Mouse (Mus musculus): ENCODE results near the gene Kidins220.

The Kidins220 gene

DNA sequence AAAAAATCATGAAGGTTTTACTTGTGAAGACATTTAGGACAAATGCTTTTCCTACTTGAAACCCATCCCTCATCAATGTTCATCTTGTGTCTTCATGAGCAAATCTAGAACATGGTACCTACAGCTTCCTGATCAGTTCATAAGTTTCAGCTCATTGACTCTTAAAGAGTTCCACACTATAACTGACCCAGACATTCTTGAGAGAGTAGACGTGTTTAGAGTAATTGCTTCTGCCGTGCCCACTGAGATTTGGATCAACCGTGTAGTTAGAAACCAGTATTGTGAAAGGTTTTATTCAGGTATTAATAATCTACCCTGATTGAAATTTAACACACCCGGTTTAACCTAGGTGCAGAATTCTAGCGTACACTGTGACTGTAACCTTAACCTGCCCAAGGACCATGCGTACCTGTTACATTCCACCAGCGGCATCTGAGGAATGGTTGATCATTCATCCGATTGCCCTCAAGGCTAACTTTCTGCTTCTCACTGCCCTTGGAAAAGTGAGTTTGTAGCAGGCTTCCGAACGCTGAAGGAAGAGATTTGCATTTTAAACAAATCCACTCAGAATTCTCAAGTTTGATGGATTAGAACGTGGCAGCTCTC lies 12.3 kb upstream of the Kidins220 start:
- DNase-seq (ENCODE audit: extremely low read depth, low read depth, low spot score): no peak

DNA sequence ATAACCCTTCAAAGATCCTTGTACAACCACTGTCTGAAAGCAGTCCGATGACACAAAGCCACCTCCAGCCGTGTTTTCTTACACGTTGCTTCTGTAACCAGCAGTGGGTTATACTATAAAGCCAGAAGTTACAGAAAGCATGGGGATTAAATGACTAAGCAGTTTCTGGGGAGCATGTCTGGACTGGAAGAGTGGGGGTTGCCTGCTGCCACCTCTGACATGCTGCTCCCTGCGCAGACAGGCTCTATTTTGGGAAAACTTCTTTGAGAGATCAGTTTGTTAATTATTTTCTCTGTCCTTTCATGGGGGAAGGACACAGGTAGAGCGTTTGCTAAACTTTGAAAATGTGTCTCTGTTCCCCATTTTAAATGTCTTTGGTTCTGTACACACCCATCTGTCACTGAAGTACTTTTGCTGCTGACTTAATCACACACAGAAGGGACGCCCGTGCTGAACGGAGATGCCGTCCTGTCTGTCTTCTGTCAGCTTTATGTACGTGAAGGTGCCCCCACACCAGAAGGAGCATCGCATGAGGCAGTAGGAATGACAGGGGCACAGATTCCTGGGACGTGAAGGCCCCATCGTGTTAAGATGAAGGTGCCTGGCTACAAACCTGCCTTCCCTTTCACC lies 11.2 kb upstream of the Kidins220 start:
- peak; percentile 37 for DNase-seq (ENCODE audit: extremely low read depth, low read depth, low spot score)

DNA sequence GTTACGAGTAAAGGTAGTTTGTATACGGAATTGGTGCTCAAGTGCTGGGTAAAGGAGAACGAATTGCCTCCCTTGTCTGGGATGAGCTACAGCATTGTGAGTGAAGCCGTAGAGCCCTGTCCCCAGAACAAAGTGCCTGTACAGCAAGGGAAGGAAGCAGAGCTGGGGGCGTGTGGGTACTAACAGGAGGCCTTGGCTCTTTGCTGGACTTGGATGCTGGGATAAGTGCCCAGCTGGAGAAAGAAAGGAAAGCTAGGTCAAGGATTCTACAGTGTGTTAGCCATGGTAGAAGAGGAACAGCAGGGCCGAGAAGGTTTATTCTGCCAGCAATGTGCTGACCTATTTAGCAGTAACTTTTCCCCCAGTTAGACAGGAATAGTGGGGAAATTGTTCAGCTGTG lies 9.3 kb upstream of the Kidins220 start:
- no peak for DNase-seq (ENCODE audit: extremely low read depth, low read depth, low spot score)

DNA sequence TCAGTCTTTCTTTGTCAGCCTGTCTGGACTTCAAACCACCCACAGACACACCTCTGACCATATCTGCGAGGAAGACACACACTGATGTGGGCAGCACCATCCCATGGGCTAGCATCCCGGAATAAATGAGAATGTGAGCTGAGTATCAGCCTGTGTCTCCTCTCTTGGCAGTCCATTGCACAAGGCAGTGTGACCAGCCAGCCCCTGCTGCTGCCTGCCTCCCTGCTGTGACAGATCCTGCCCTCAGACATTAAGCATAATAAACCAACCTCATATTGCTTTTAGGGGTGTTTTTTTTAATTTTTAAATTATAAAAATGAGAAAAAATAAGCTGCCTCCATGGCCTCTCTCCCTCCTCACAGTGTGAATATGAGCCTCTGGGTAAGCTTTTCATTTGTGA lies 8.7 kb upstream of the Kidins220 start:
- no peak for DNase-seq (ENCODE audit: extremely low read depth, low read depth, low spot score)

DNA sequence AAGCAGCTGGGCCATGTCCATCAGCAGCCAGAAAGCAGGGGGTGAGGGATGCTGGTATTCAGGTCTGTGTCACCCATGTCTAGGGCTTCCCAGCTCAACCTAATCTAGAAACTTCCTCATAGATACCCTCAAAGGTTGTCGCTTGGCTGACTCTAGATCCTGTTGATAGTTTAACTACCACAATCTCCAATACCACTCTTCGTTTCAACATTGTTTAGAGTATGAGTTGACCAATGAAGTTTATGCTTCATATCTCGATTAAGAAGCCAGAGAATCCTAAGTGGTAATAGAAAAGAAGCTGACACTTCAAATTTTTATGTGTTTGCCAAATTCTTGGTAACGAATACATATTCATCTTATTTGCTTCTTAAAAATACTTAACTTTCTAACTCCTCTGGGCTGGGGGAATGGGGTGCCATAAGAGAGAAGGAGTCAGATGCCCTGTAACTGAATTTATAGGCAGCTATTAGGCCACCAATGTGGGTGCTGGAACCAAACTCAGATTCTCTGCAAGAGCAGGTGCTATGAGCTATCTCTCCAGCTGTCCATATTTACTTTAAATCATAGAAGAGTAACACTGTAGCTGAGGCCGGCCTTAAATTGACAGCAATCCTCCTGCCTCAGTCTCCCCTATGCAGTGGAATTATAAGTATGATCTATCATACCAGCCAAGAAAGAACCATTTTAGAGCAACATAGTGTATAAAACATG lies 3.1 kb upstream of the Kidins220 start:
- no peak for DNase-seq (ENCODE audit: extremely low read depth, low read depth, low spot score)

DNA sequence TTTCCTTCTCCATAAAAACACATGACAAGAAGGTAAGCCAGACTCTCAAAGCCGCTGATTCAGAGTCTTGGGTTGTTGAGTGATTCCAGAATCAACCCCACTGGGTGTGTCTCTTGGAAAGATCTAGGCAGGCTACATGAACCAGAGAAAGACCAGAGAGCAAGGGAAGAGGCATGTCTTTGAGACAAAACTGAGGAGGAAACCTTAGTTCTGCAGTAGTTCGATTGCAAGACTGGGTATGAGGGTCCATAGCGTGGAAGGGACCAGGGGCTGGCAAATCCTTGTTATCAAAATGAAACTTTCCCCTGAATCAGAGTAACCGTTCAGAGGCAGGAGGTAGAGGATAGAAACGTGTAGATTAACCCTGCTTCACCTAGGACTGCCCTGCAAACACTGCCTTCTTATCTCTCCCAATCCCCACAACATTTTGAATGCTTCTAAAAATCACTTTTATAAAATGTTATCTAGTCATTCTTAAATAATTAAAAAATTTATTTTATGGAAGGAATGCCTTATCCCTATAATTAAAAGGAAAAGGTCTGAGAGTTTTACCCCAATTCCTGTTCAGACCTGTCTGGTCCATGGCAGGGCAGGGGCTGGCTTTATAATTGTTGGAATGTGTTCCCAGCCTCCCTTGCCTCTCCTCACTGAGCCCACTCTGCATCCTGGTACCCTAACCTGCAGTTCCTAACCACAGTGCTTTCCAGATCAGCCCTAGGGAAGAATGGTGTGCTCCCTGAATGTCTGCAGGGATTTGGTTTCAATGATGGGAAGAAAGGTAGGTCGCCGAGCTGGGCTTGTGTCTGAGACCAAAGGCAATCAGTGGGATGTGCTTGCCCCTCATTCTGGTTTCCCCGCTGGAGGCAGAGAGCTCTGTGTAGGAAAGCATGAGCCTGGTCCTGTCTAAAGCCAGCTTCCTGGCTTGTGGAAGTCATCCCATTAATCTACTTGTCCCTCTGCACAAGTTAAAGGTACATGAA lies 2.1 kb upstream of the Kidins220 start:
- no peak for DNase-seq (ENCODE audit: extremely low read depth, low read depth, low spot score)

DNA sequence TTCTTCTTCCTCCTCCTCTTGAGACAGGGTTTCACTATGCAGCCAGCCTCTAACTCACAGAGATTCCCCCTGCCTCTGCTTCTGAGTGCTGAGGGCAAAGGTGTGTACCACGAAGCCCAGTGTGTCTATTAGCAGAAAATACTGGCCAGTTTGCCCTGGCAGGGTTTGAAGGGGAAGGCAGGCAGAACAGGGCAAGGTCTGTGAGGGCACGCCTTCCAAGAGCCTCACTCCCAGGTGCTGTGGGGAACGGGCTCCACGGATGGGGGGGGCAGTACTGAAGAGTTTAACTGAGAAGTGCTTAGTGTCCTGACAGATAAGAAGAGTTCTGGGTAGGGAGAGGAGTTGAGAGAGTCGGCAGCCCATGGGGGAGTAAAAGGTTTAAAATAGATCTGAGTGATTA lies 1.1 kb upstream of the Kidins220 start:
- DNase-seq (ENCODE audit: extremely low read depth, low read depth, low spot score): no peak

DNA sequence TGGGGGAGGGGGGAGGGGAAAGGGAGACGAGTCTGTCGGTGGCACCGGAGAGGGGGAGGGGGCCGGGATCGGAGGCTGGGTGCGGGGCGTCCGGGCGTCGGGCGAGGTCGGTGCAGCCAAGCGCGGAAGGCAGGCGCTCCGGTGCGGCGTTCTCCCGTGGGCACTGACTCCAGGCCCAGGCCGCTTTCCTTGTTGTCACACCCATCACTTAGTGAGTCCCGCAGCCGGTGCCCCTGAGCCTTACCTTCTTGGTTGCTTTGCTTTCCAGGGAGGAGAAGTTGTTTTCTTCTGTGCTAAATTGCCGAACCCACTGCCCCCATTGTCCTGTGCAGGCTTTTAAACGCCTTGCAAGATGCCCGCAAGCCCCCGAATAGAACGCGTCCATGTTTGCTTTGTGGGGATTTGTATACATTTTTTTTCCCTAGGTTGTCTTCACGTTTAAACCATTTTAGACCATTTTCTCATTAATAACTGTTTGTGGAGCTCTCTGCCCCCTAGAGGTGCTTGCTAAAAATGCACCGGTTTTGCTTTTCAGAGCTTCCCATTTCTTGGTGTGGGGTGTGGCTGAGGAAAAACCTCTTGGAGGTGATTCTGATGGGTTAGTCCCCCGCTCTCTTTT lies 499 bp downstream of the Kidins220 start:
- DNase-seq (ENCODE audit: extremely low read depth, low read depth, low spot score): no peak

DNA sequence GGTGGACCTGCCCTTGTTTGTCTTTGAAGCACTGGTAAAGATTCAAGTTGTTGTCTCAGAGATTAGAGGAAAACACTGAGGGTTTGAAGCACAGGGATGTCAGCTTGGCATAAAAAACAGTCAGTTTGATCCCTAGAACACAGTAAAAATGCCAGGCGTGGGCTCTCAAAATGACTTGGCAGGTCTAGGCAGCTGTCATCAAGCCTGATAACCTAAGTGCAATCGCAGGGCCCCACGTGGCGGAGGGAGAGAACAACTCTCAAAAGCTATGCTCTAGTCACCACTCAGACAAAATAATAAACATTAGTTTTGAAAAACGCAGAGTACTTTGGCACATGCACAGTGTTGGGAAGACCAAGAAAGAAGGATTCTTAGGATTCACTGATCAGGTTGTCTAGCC lies 10.5 kb downstream of the Kidins220 start:
- no peak for DNase-seq (ENCODE audit: extremely low read depth, low read depth, low spot score)

DNA sequence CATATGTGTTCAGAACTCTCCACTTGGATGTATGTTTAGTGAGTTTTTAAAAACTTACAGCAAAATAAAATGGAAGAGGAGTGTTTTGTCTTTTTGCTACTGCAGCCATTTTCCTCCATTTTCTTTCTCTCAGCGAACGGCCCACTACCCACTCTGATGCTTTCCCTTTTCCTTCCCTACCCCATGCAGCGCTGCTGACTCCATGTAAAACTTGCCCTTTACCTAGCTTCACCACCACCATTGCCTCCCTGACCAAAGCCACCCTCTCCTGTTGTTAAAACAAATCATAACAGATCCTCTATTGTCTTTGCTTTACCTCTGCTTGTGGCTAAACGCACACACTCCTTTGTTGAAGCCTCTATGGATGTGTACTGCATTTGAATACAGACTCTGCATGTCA lies 20.6 kb downstream of the Kidins220 start:
- no peak for DNase-seq (ENCODE audit: extremely low read depth, low read depth, low spot score)

DNA sequence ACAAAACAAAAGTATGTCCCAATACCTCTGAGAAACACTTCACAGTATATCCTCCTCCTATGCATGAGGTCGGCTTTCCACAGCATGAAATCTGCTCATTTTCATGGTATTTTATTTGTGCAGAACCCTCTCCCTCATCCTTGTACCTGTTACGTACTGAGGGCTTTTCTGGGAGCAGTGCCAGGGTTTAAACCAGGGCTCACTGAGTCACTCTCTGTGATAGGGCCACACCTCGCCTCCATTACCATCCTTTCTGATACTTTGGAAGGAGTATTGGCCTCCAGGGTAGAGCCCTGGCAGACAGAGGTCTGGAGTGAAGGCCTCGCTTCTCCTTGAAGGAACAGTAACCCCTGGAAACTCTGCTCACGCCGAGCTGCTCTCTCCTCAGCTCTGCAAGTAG lies 30.6 kb downstream of the Kidins220 start:
- no peak for DNase-seq (ENCODE audit: extremely low read depth, low read depth, low spot score)

DNA sequence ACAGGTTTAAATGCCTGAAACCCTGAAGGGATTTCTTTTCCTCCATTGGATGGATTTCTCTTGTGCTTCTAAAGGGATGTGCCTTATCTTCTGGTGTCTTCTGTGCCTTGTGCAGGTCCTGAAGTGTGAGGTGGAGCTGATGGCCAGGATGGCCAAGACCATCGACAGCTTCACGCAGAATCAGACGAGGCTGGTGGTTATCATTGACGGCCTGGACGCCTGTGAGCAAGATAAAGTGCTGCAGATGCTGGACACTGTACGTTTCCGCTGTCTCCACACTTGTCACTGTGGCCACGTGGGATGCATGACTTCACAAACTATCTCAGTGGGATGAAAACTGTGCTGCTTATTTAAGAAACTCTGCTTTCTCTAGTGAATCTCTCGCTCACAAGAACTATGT lies 35.2 kb downstream of the Kidins220 start:
- no peak for DNase-seq (ENCODE audit: extremely low read depth, low read depth, low spot score)

DNA sequence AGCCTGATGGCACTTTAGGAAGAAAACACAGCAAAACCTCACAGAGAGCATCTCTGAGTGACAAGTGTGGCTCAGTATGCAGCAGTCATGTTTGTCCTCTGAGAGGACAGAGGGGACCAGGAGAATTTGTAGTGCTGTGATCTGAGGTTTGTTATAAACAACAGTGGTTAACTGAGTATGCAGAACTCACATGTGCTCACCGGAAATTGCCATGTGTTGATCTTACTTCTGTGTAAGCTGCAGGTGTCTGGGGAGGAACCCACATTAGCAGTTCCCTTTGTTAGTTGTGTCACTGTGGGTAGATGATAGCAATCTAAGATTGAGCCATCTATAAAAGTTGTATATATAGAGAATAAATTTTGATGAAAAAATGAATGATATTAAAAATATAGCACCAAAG lies 35.7 kb downstream of the Kidins220 start:
- no peak for DNase-seq (ENCODE audit: extremely low read depth, low read depth, low spot score)

DNA sequence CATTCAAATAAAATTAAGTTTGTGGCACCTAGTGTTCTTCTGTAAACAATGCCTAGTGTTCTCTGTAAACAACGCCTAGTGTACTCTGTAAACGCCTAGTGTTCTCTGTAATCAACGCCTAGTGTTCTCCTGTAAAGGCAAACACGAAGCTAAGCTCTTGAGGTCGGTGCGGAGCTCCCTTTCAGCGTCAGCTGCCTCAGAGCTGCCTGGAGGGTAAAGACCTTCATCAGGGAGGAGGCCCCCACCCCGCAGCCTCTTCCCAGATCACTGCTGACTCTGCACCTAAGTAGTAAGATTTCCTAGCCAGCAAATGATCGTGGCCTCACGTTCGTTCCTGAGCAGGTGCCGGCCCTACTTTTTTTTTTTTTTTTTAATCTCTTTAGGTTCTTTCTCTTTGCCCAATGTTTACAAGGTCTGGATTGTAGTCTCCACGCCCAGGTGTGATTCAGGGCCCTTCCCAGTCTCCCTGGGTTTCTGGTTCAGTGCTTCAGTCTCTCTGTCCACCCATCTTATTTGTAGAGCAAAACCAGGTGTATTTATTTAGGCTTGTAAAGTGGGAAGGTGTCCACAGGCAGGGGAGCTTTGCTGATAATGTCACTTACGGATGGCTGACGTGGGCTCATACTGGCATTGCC lies 37.1 kb downstream of the Kidins220 start:
- DNase-seq (ENCODE audit: extremely low read depth, low read depth, low spot score): no peak

DNA sequence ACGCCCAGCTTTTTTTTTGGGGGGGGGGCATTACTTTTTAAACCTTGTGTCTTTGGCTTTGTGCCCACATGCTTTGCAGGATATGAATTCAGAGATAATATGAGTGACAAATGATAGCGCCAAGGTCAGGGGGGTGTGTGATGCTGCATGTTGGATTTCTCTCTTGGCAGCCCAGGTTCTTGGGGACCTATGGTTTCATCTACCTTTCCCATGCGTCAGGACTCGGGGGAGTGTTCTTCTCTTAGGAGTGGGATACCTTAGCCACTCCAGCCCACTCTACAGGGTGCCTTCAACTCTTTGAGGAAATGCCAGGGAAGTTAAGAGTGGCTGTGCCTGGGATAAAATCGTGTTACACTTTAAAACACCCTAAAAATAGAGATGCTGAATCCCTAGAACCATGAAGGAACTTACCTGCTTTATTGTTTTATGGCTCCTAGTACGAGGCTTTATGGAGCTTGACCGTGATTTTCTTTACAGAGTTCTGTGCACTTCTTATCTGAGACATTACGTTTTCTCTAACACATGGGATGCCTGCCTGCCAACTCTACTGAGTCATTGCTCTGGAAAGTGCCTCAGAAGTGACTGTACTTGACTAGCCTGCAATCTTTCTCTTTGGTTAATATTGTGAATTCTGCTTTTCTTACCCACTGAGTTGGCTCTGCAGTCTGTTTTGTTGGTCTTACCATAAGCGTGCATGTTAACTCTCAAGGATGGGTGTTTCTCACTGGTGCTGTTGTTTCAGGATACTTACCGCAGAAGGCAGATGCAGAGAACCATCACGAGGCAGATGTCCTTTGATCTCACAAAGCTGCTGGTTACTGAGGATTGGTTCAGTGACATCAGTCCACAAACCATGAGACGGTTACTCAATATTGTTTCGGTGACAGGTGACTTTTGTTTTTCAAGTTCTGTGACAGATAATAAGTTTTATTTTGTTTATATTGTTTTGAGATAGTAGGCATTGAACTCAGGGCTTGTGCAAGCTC lies 38.1 kb downstream of the Kidins220 start:
- DNase-seq (ENCODE audit: extremely low read depth, low read depth, low spot score): no peak

DNA sequence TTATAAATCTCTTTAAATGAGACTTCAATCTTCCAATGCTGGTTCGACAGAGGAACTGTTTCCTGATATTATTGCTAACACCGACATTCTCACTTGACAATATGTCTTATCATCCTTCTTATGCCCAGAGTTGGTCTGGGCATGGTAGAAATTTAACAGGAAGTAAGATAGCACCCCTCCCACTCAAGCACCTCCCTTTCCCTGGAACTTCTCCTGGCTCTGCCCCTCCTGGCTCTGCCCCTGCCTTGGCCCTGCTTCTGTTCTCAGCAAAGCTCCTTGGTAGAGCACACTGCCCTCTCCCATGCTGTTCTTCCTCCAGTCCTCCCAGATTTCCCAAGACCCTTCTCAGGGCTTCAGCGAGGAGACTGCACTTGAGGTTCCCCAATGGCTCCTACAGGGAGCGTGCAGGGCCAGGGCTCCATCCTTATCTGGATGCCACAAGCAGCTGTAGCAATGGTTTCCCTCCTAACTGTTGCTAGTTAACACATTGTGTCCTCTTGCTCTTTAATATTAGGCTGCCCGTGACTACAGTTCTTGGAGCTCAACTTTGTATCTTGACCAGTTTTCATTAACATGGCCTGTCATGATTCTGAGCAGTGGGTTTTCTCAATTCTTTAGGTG lies 39.7 kb downstream of the Kidins220 start:
- no peak for DNase-seq (ENCODE audit: extremely low read depth, low read depth, low spot score)

DNA sequence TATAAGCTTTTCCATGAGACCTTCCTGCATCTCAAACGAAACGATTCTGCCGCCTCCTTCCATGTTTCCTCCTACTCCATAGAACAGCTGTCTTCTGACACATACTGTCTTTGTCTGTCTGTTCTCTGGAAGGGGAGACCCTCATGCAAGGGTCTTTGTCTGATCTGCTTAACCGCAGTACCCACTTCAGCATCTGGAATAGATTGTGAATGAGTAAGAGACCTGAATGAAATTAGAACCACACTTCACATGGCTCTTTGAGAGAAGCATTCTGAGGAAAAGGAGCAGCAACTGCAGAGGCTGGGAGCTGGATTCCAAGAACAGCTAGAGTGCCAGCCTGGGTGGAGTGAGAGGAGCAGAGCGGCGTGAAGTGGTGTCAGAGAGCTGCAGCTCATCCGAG lies 40.2 kb downstream of the Kidins220 start:
- DNase-seq (ENCODE audit: extremely low read depth, low read depth, low spot score): no peak

DNA sequence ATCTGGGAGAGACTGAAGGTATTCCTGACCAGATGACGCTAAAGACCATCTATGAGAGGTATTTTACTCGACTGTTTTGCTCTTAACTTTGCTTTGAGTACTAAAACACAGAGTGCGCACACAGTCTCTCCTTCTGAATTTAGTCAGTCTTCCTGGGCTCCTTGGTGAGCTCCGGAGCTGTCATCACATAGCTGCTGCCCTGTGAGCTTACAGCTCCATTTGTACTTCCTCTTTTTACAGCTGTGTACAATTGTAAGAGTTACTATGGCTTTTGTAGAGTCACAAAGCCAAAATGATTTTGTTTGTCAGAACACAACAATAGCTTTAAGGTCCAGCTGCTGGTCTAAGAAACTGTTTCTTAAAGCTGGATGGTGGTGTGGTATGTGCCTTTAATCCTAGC lies 42.3 kb downstream of the Kidins220 start:
- no peak for DNase-seq (ENCODE audit: extremely low read depth, low read depth, low spot score)

DNA sequence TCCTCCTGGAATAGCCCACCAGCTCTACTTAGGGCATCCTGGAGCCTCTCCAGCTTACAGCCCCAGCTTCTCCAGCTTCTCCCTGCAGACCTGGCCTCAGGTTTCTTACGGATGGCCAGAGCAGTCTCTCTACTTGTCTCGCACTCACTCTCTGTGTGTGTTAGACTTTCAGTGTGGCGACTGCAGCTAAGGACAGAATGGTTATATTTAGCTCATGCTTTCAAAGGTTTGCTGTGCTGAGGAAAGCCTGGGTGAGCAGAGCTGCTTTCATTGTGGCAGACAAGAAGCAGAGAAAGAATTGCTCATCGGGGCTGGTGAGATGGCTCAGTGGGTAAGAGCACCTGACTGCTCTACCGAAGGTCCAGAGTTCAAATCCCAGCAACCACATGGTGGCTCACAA lies 46.3 kb downstream of the Kidins220 start:
- DNase-seq (ENCODE audit: extremely low read depth, low read depth, low spot score): no peak

Data from fat pad, adult 2 months (tissue).